Mouse (Mus musculus): Measurements from ENCODE around the gene Fbxo2. TPM values are rescaled to one million over a fixed set of nuclear protein-coding genes. Genes with fewer than 3 reads are reported as not detected.

Fbxo2 gene
- polyA plus RNA-seq, 2 experiments, result 0.04 to 0.08 TPM

DNA sequence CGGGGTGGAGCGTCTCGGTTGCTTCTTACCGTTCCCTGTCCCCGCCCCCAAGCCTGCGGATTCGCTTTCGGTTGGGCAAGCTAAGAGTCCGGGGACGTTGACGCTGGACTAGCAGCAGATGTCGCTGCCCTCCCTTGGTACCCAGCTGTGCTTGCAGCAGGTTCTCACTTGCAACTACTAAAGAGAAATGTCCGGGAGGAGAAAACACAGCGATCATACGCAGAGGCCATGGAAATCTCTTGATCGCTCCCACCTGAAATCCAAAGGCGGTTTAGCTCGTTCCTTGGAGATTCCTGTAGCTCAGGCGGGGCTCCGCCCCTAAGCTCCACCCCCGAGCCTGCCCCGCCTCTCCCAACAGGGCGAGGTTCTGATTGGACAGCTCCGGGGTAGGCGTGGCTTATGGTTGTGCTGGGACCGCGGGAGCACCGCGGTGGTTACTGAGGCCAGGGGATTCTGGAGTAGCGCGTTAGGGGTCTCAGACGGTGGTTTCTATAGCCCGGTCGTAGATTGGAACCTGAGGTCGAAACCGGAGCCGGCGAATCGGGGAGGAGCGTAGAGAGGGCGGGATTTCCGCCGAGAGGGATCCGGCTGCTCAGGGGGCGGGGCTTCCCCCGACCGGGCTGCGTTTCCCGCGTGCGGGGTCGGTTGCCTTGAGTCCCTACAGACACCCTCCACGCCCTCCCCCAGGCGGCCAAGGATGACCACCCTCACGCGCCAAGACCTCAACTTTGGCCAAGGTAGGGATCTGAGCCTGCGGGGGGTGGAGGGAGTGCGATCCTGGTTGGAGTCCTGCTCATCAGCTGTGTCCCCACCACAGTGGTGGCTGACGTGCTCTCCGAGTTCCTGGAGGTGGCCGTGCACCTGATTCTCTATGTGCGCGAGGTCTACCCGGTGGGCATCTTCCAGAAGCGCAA lies 20.1 kb upstream of the Fbxo2 start:
- peak; percentile 90 to 92 (median 91) for DNase-seq (ENCODE audit: low read depth in 3 of 3, low spot score in 3 of 3)
- peak; percentile 93 for ATAC-seq (ENCODE audit: insufficient read depth)
- H3K9ac ChIP-seq (replicated peaks), result peak overlapping the region; percentile 65
- H3K27ac ChIP-seq, result no peak overlapping the region; the same call in 1 of the 2 replicates
- TF ChIP-seq CTCF (IDR thresholded peaks at IDR 0.05; ENCODE audit: low read depth) (peak; percentile 83), EP300 (IDR thresholded peaks at IDR 0.05; ENCODE audit: low read depth) (no peak)
- H3K4me3 ChIP-seq (ENCODE audit: insufficient read depth in 1 of 2, low read depth in 2 of 2, low read length in 2 of 2), result peak overlapping the region; percentile 63 to 82
- peaks cover 12% of the 10 kb centered on the region for H3K27me3 ChIP-seq (ENCODE audit: control insufficient read depth, insufficient read depth, low read length)
- WGBS (ENCODE audit: insufficient replicate concordance), result under 1% methylated on average over 65 of the region's 65 CpGs
- peak overlapping the region; percentile 89 for H3K4me2 ChIP-seq (ENCODE audit: low read depth)
- no peaks in the 10 kb centered on the region for H3K36me3 ChIP-seq (replicated peaks; ENCODE audit: control insufficient read depth, insufficient read depth, low read depth)
- H3K4me1 ChIP-seq (replicated peaks; ENCODE audit: control insufficient read depth in 2 of 2, insufficient read depth in 2 of 2, low read length in 1 of 2), result peaks cover 0 to 2% of the 10 kb centered on the region in 2 experiments; a peak in 3 of 4 replicates
- H3K9me3 ChIP-seq (ENCODE audit: control insufficient read depth, low read length), result no peaks in the 10 kb centered on the region

DNA sequence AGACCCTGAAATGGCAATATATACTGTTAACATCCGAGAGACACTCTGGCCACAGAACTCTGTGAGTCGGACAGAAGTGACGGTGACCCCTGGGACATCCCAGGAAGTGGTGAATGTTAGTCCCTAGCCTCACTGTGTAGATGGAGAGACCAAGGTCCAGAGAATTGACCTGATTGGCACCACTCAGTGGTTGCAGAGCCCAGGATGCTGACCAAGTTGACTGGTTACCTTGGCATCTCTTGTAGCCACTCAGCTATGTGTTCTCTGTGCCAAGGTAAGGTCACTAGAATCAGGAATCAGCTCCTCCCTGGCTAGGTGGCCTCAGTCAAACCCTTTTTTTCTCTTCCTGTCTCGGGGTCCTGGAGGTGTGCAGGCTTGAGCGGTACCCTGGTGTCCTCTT lies 16.7 kb upstream of the Fbxo2 start:
- peaks cover 0 to 2% of the 10 kb centered on the region in 2 experiments; a peak in 3 of 4 replicates for H3K4me1 ChIP-seq (replicated peaks; ENCODE audit: control insufficient read depth in 2 of 2, insufficient read depth in 2 of 2, low read length in 1 of 2)
- H3K9me3 ChIP-seq (ENCODE audit: control insufficient read depth, low read length), result no peaks in the 10 kb centered on the region
- DNase-seq (ENCODE audit: low read depth in 3 of 3, low spot score in 3 of 3) (no peak), ATAC-seq (ENCODE audit: insufficient read depth) (no peak)
- peaks cover 6% of the 10 kb centered on the region for H3K27me3 ChIP-seq (ENCODE audit: control insufficient read depth, insufficient read depth, low read length)
- no peak overlapping the region for H3K27ac ChIP-seq
- no peak overlapping the region for H3K4me3 ChIP-seq (ENCODE audit: insufficient read depth in 1 of 2, low read depth in 2 of 2, low read length in 2 of 2)
- TF ChIP-seq EP300 (IDR thresholded peaks at IDR 0.05; ENCODE audit: low read depth) (no peak), CTCF (IDR thresholded peaks at IDR 0.05; ENCODE audit: low read depth) (no peak)
- H3K36me3 ChIP-seq (replicated peaks; ENCODE audit: control insufficient read depth, insufficient read depth, low read depth), result no peaks in the 10 kb centered on the region
- no peak overlapping the region for H3K4me2 ChIP-seq (ENCODE audit: low read depth)
- no peak overlapping the region for H3K9ac ChIP-seq (replicated peaks)
- WGBS (ENCODE audit: insufficient replicate concordance), result 70% methylated on average over 5 of the region's 5 CpGs

DNA sequence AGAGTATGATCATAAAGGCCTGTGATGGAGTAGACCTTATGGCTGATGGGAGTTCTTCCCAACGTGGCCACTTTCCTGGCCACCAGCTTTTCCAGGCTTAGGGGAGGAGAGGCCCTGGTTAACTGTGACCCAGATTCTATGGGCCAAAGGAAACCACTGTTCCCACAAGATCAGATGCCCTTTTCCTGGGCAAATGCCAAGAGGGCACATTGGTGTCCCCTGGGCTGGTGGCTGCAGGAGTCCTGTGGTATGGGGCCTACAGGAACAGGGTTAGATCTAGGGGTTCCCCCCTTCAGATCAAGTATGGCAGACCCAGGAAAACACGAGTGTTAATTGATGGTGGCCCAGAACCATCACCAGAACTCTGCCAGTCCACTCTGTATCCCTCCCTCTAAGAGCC lies 12.7 kb upstream of the Fbxo2 start:
- no peak for TF ChIP-seq EP300 (IDR thresholded peaks at IDR 0.05; ENCODE audit: low read depth)
- no peak for TF ChIP-seq CTCF (IDR thresholded peaks at IDR 0.05; ENCODE audit: low read depth)
- H3K27me3 ChIP-seq (ENCODE audit: control insufficient read depth, insufficient read depth, low read length), result no peaks in the 10 kb centered on the region
- H3K4me2 ChIP-seq (ENCODE audit: low read depth), result no peak overlapping the region
- ATAC-seq (ENCODE audit: insufficient read depth) (no peak), DNase-seq (ENCODE audit: low read depth in 3 of 3, low spot score in 3 of 3) (no peak)
- H3K9me3 ChIP-seq (ENCODE audit: control insufficient read depth, low read length), result no peaks in the 10 kb centered on the region
- H3K4me3 ChIP-seq (ENCODE audit: insufficient read depth in 1 of 2, low read depth in 2 of 2, low read length in 2 of 2), result no peak overlapping the region
- H3K4me1 ChIP-seq (replicated peaks; ENCODE audit: control insufficient read depth in 2 of 2, insufficient read depth in 2 of 2, low read length in 1 of 2), result peaks cover 9 to 15% of the 10 kb centered on the region in 2 experiments
- no peak overlapping the region for H3K27ac ChIP-seq
- H3K9ac ChIP-seq (replicated peaks), result no peak overlapping the region
- H3K36me3 ChIP-seq (replicated peaks; ENCODE audit: control insufficient read depth, insufficient read depth, low read depth), result no peaks in the 10 kb centered on the region
- WGBS (ENCODE audit: insufficient replicate concordance), result 44% methylated on average over 2 of the region's 2 CpGs

DNA sequence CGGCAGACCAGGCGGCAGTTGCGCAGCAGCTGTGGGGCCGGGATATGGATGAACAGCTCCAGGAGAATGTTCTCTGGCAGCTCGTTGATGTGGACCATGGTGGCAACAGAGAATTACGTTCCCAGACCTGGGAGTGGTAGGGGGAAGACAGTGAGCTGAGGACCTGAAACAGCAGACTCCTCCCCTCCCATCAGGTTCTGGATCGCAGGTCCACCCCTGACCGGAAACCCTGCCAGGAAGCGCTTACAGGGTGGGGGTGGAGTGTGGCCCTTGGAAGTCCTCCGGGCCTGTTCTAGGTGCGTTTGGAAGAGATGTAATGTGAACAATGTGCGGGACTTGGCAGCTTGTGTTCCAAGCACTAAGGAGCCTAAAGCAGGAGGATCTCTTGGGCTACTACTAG lies 10.9 kb upstream of the Fbxo2 start:
- no peak overlapping the region for H3K4me2 ChIP-seq (ENCODE audit: low read depth)
- no peaks in the 10 kb centered on the region for H3K9me3 ChIP-seq (ENCODE audit: control insufficient read depth, low read length)
- H3K27me3 ChIP-seq (ENCODE audit: control insufficient read depth, insufficient read depth, low read length), result no peaks in the 10 kb centered on the region
- ATAC-seq (ENCODE audit: insufficient read depth) (no peak), DNase-seq (ENCODE audit: low read depth in 3 of 3, low spot score in 3 of 3) (no peak)
- TF ChIP-seq CTCF (IDR thresholded peaks at IDR 0.05; ENCODE audit: low read depth), result no peak
- no peak for TF ChIP-seq EP300 (IDR thresholded peaks at IDR 0.05; ENCODE audit: low read depth)
- H3K4me1 ChIP-seq (replicated peaks; ENCODE audit: control insufficient read depth in 2 of 2, insufficient read depth in 2 of 2, low read length in 1 of 2), result peaks cover 9 to 15% of the 10 kb centered on the region in 2 experiments
- H3K36me3 ChIP-seq (replicated peaks; ENCODE audit: control insufficient read depth, insufficient read depth, low read depth), result no peaks in the 10 kb centered on the region
- 42% methylated on average over 12 of the region's 12 CpGs for WGBS (ENCODE audit: insufficient replicate concordance)
- H3K4me3 ChIP-seq (ENCODE audit: insufficient read depth in 1 of 2, low read depth in 2 of 2, low read length in 2 of 2), result no peak overlapping the region
- no peak overlapping the region for H3K9ac ChIP-seq (replicated peaks)
- no peak overlapping the region for H3K27ac ChIP-seq

DNA sequence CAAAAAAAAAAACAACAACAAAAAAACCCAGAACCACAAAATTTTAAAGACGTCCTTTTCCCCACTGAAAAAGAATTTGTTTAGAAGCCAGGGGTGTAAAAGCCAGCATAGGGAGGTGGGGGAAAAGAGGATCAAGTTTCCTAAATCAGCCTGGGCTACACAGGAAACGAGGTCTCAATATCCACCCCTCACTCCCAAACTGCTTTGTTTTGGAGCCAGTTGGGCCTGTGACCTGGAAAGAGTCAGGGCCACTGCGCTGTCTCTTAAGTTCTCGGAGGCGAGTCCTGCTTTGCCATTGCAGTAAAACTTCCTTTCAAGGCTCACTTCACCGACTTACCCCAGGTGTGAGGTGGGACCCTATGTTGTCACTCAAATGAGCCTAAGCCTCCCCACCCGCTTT lies 10.2 kb upstream of the Fbxo2 start:
- Histone ChIP-seq H3K27me3 (ENCODE audit: control insufficient read depth, insufficient read depth, low read length) (no peaks in the 10 kb centered on the region), H3K9ac (replicated peaks) (no peak overlapping the region; the same call in 1 of the 2 replicates), H3K9me3 (ENCODE audit: control insufficient read depth, low read length) (no peaks in the 10 kb centered on the region), H3K27ac (no peak overlapping the region), H3K4me1 (replicated peaks; ENCODE audit: control insufficient read depth in 2 of 2, insufficient read depth in 2 of 2, low read length in 1 of 2) (peaks cover 9 to 15% of the 10 kb centered on the region in 2 experiments), H3K36me3 (replicated peaks; ENCODE audit: control insufficient read depth, insufficient read depth, low read depth) (no peaks in the 10 kb centered on the region), H3K4me2 (ENCODE audit: low read depth) (no peak overlapping the region; the same call in 1 of the 2 replicates), H3K4me3 (ENCODE audit: insufficient read depth in 1 of 2, low read depth in 2 of 2, low read length in 2 of 2) (no peak overlapping the region)
- no peak for TF ChIP-seq EP300 (IDR thresholded peaks at IDR 0.05; ENCODE audit: low read depth)
- no peak for TF ChIP-seq CTCF (IDR thresholded peaks at IDR 0.05; ENCODE audit: low read depth)
- ATAC-seq (ENCODE audit: insufficient read depth) (no peak), DNase-seq (ENCODE audit: low read depth in 3 of 3, low spot score in 3 of 3) (no peak)
- 55% methylated on average over 7 of the region's 7 CpGs for WGBS (ENCODE audit: insufficient replicate concordance)

Data from liver, embryonic 14.5 days (tissue).